Mouse (Mus musculus) erythroblast, embryonic 14.5 days (primary cell): ENCODE measurements around the gene Zfand3.

Source experiments
- GATA1 ChIP-seq: IDR thresholded peaks from 2 replicates; pipeline ENCODE4 v1.6.1; 2012; ENCODE audit warnings: low read length, inconsistent platforms, mixed read lengths
- TAL1 ChIP-seq: IDR thresholded peaks from 3 replicates; pipeline ENCODE4 v1.6.1; 2012; ENCODE audit warnings: low read length, inconsistent platforms, mixed read lengths

DNA sequence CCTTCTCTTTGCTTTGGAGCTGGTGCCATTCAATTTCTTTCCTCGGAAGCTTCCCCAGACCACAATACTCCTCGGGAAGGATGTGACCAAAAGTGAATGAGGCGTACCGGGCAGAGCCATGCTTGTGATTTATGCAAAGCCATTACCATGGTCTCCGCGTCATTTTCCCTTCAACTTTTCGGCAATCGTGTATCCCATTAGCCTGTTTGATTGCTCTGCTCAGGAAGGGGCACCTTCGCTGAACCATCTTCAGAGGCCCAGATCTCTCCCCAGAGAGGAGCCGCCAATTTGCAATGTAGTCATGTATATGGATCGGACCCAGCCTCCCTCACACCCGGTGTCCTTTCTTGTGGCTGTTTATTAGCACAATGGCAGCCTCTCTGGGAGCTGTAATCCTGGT lies 218.3 kb downstream of the Zfand3 start:
- TF ChIP-seq GATA1: no peak
- TF ChIP-seq TAL1: no peak
